Mouse (Mus musculus): ENCODE measurements around the gene Casq1.

DNA sequence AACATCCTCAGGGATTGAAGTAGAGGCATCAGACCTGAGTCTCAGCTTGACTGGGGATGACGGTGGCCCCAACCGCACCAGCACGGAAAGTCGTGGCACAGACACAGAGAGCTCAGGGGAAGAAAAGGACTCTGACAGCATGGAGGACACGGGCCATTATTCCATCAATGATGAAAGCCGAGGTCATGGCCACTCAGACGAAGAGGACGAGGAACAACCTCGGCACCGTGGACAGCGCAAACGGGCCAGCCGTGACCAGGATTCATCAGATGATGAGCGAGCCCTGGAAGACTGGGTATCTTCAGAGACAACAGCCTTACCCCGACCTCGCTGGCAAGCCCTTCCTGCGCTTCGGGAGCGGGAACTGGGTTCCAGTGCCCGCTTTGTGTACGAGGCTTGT lies 47.3 kb downstream of the Casq1 start:
- TF ChIP-seq CTCF (IDR thresholded peaks at IDR 0.05; ENCODE audit: borderline replicate concordance, extremely low read depth, insufficient read depth, insufficient read length): no peak
- no peak for TF ChIP-seq POLR2A (IDR thresholded peaks at IDR 0.05; ENCODE audit: borderline replicate concordance, extremely low read depth, insufficient read depth, insufficient read length, poor library complexity, severe bottlenecking)
